Mouse (Mus musculus) urinary bladder, adult 18-20 months (tissue): ENCODE measurements at regions not wholly inside any gene's neighbourhood (a gene's known extent, or its start where the extent isn't known, plus 50 kb on each side); places are given as distances from the start of the nearest gene placed in this dataset.
A peak's percentile ranks its signal among the peaks of the same experiment; 100 is the strongest.

ENCODE experiments used
- DNase-seq, 2 experiments: peaks; one replicate each; pipeline ENCODE4 v3.0.0; 2022; ENCODE audit warnings: low spot score in 2 of 2, mixed read lengths in 2 of 2

GRCm38 (mm10) chr6:49893113-49893512 lies 70.6 kb downstream of the Npy start:
- no peak for DNase-seq

GRCm38 (mm10) chr6:49899146-49899545 lies 76.6 kb downstream of the Npy start:
- no peak for DNase-seq

- no peak for DNase-seq
These were observed 79.0 kb downstream of the Npy start for GRCm38 (mm10) chr6:49901512-49901911.

- DNase-seq: no peak
These were observed 81.5 kb downstream of the Npy start for GRCm38 (mm10) chr6:49904001-49904400.

- DNase-seq: no peak
These were observed 83.9 kb downstream of the Npy start for GRCm38 (mm10) chr6:49906456-49906855.

- DNase-seq: peak in 1 of 2 experiments; percentile 7
These were observed 96.7 kb downstream of the Npy start for GRCm38 (mm10) chr6:49919089-49919812.

GRCm38 (mm10) chr6:49919813-49920170 lies 97.3 kb downstream of the Npy start:
- DNase-seq: no peak

GRCm38 (mm10) chr6:49924296-49924695 lies 101.8 kb downstream of the Npy start:
- no peak for DNase-seq

- no peak for DNase-seq
These were observed 105.6 kb downstream of the Npy start for GRCm38 (mm10) chr6:49928075-49928474.

- DNase-seq: no peak
These were observed 107.6 kb downstream of the Npy start for GRCm38 (mm10) chr6:49930104-49930503.

GRCm38 (mm10) chr6:49943087-49943486 lies 120.6 kb downstream of the Npy start:
- DNase-seq: no peak

- no peak for DNase-seq
These were observed 136.4 kb downstream of the Npy start for GRCm38 (mm10) chr6:49958891-49959290.

GRCm38 (mm10) chr6:49961166-49961565 lies 138.7 kb downstream of the Npy start:
- no peak for DNase-seq

- DNase-seq: no peak
These were observed 143.5 kb downstream of the Npy start for GRCm38 (mm10) chr6:49965944-49966545.

GRCm38 (mm10) chr6:49966555-49966954 lies 143.5 kb upstream of the Mpp6 start:
- DNase-seq: no peak

GRCm38 (mm10) chr6:49973258-49973865 lies 136.7 kb upstream of the Mpp6 start:
- DNase-seq: no peak

GRCm38 (mm10) chr6:49977783-49978182 lies 132.3 kb upstream of the Mpp6 start:
- no peak for DNase-seq

- no peak for DNase-seq
These were observed 126.3 kb upstream of the Mpp6 start for GRCm38 (mm10) chr6:49983740-49984139.

GRCm38 (mm10) chr6:49985127-49985526 lies 124.9 kb upstream of the Mpp6 start:
- DNase-seq: no peak

GRCm38 (mm10) chr6:49987141-49987540 lies 122.9 kb upstream of the Mpp6 start:
- no peak for DNase-seq

GRCm38 (mm10) chr6:49987541-49988210 lies 122.4 kb upstream of the Mpp6 start:
- no peak for DNase-seq
